Mouse (Mus musculus) liver, adult 2 months (tissue): ENCODE measurements around the gene Kmt2b.

Experiments used
- CTCF ChIP-seq: fragments of 200-500 bp; IDR thresholded peaks from 2 replicates; pipeline ENCODE4 v1.5.1; 2011; ENCODE audit warnings: low read depth, low read length, control low read depth
- POLR2A ChIP-seq: fragments of 200-500 bp; IDR thresholded peaks from 2 replicates; pipeline ENCODE4 v1.6.1; 2011; ENCODE audit warnings: low read length, control low read depth; ENCODE audit not compliant: insufficient read depth; ENCODE audit errors: extremely low read depth

- no peak for TF ChIP-seq POLR2A
- no peak for TF ChIP-seq CTCF
These were observed 38.1 kb upstream of the Kmt2b start for GRCm38 (mm10) chr7:30626647-30627046.
